Mouse (Mus musculus) MEL (cell line): Measurements from ENCODE around the gene Gpld1. TPM values are rescaled to one million over a fixed set of nuclear protein-coding genes. Genes with fewer than 3 reads are reported as not detected.
A peak's percentile ranks its signal among the peaks of the same experiment; 100 is the strongest.

Source experiments
- DNase-seq: peaks from one replicate; pipeline ENCODE4 v3.0.0; 2011; ENCODE audit warnings: low read depth, low spot score
- H3K27ac ChIP-seq: 2 replicates; pipeline ENCODE4 v1.5.1; 2012; ENCODE audit warnings: low read depth, mild to moderate bottlenecking, control low read depth, low read length, moderate library complexity; ENCODE audit not compliant: control insufficient read depth
- H3K27me3 ChIP-seq, 2 experiments: fragments of 150-350 bp in 1 of 2; sonication (generic) in 1 of 2; 2 replicates each; pipeline ENCODE4 v1.6.1; 2012; ENCODE audit warnings: low read length in 2 of 2, mild to moderate bottlenecking in 2 of 2, improper control_type of control experiment in 1 of 2, moderate library complexity in 1 of 2; ENCODE audit not compliant: insufficient read depth in 2 of 2, control insufficient read depth in 1 of 2
- H3K36me3 ChIP-seq, 2 experiments: 2 replicates each; pipeline ENCODE4 v1.6.1; 2012 to 2014; ENCODE audit warnings: low read length in 2 of 2, improper control_type of control experiment in 1 of 2, inconsistent platforms in 1 of 2, mild to moderate bottlenecking in 1 of 2; ENCODE audit not compliant: insufficient read depth in 2 of 2, control insufficient read depth in 1 of 2
- H3K4me1 ChIP-seq, 2 experiments: fragments of 150-350 bp in 1 of 2; sonication (generic) in 1 of 2; 2 replicates each; pipeline ENCODE4 v1.6.1; 2012; ENCODE audit warnings: low read length in 2 of 2, improper control_type of control experiment in 1 of 2, mild to moderate bottlenecking in 1 of 2; ENCODE audit not compliant: insufficient read depth in 2 of 2, control insufficient read depth in 1 of 2
- H3K4me3 ChIP-seq, 2 experiments: fragments of 150-350 bp in 1 of 2; sonication (generic) in 1 of 2; 2 replicates each; pipeline ENCODE4 v1.5.1; 2012; ENCODE audit warnings: low read depth in 2 of 2, low read length in 2 of 2, mild to moderate bottlenecking in 2 of 2, moderate library complexity in 2 of 2, control low read depth in 1 of 2, improper control_type of control experiment in 1 of 2; ENCODE audit not compliant: control insufficient read depth in 1 of 2, insufficient read depth in 1 of 2
- H3K79me2 ChIP-seq: 2 replicates; pipeline ENCODE4 v1.6.1; 2012; ENCODE audit warnings: mild to moderate bottlenecking, low read length, moderate library complexity; ENCODE audit not compliant: control insufficient read depth, poor library complexity, insufficient read depth
- H3K9ac ChIP-seq: 2 replicates; pipeline ENCODE4 v1.6.1; 2012; ENCODE audit warnings: low read depth, mild to moderate bottlenecking, control low read depth, low read length, moderate library complexity; ENCODE audit not compliant: control insufficient read depth, poor library complexity, severe bottlenecking
- H3K9me3 ChIP-seq: fragments of 150-350 bp; sonication (generic); replicated peaks from 2 replicates; pipeline ENCODE4 v1.6.1; 2012; ENCODE audit warnings: mild to moderate bottlenecking, low read length, improper control_type of control experiment, moderate library complexity; ENCODE audit not compliant: insufficient read depth
- BHLHE40 ChIP-seq: IDR thresholded peaks from 2 replicates; pipeline ENCODE4 v1.6.1; 2012; ENCODE audit warnings: low read depth, mild to moderate bottlenecking, inconsistent platforms, low read length, improper control_type of control experiment, borderline replicate concordance
- CTCF ChIP-seq, 3 experiments: IDR thresholded peaks in 2 of 3; conservative IDR thresholded peaks in 1 of 3; 2 replicates each; pipeline ENCODE4 v1.5.1; 2011 to 2012; ENCODE audit warnings: low read length in 3 of 3, low read depth in 2 of 3, mild to moderate bottlenecking in 2 of 3, improper control_type of control experiment in 1 of 3, inconsistent platforms in 1 of 3, mixed read lengths in 1 of 3, moderate library complexity in 1 of 3; ENCODE audit not compliant: control insufficient read depth in 1 of 3, insufficient read depth in 1 of 3, poor library complexity in 1 of 3, severe bottlenecking in 1 of 3
- ELF1 ChIP-seq: IDR thresholded peaks from 2 replicates; pipeline ENCODE4 v1.6.1; 2014; ENCODE audit warnings: low read depth, mild to moderate bottlenecking, inconsistent platforms, low read length, improper control_type of control experiment, moderate library complexity
- EP300 ChIP-seq, 2 experiments: IDR thresholded peaks; 2 replicates each; pipeline ENCODE4 v1.6.1; 2011; ENCODE audit warnings: improper control_type of control experiment in 2 of 2, low read length in 2 of 2, low read depth in 1 of 2, mild to moderate bottlenecking in 1 of 2
- ETS1 ChIP-seq: IDR thresholded peaks from 2 replicates; pipeline ENCODE4 v1.6.1; 2012; ENCODE audit warnings: low read depth, mild to moderate bottlenecking, inconsistent platforms, low read length, improper control_type of control experiment, moderate library complexity
- GATA1 ChIP-seq: IDR thresholded peaks from 2 replicates; pipeline ENCODE4 v1.6.1; 2011; ENCODE audit warnings: low read depth, low read length, improper control_type of control experiment
- JUND ChIP-seq: IDR thresholded peaks from 2 replicates; pipeline ENCODE4 v1.6.1; 2011; ENCODE audit warnings: low read depth, mild to moderate bottlenecking, improper control_type of control experiment, low read length
- MAFK ChIP-seq: IDR thresholded peaks from 2 replicates; pipeline ENCODE4 v1.6.1; 2011; ENCODE audit warnings: low read depth, mild to moderate bottlenecking, low read length, improper control_type of control experiment, borderline replicate concordance
- MEF2A ChIP-seq: IDR thresholded peaks from 2 replicates; pipeline ENCODE4 v1.6.1; 2014; ENCODE audit warnings: low read depth, mild to moderate bottlenecking, inconsistent platforms, low read length, improper control_type of control experiment; ENCODE audit not compliant: poor library complexity, insufficient replicate concordance, severe bottlenecking; ENCODE audit errors: extremely low read depth
- MXI1 ChIP-seq: IDR thresholded peaks from 2 replicates; pipeline ENCODE4 v1.6.1; 2011; ENCODE audit warnings: mild to moderate bottlenecking, low read depth, low read length, improper control_type of control experiment
- MYB ChIP-seq: IDR thresholded peaks from 2 replicates; pipeline ENCODE4 v1.6.1; 2011; ENCODE audit warnings: mild to moderate bottlenecking, low read depth, low read length, improper control_type of control experiment
- MYC ChIP-seq: IDR thresholded peaks from 2 replicates; pipeline ENCODE4 v1.6.1; 2011; ENCODE audit warnings: low read depth, mild to moderate bottlenecking, low read length, improper control_type of control experiment, moderate library complexity
- NELFE ChIP-seq: IDR thresholded peaks from 2 replicates; pipeline ENCODE4 v1.6.1; 2011; ENCODE audit warnings: low read depth, low read length, improper control_type of control experiment
- NRF1 ChIP-seq: IDR thresholded peaks from 2 replicates; pipeline ENCODE4 v1.6.1; 2014; ENCODE audit warnings: low read depth, mild to moderate bottlenecking, inconsistent platforms, low read length, improper control_type of control experiment, moderate library complexity; ENCODE audit not compliant: poor library complexity, insufficient read depth, severe bottlenecking
- POLR2AphosphoS2 ChIP-seq: IDR thresholded peaks from 2 replicates; pipeline ENCODE4 v1.6.1; 2011; ENCODE audit warnings: low read length, improper control_type of control experiment
- POLR2AphosphoS5 ChIP-seq: IDR thresholded peaks from 2 replicates; pipeline ENCODE4 v1.6.1; 2012; ENCODE audit warnings: low read depth, borderline replicate concordance, mild to moderate bottlenecking, inconsistent platforms, low read length, moderate library complexity, mixed read lengths
- RAD21 ChIP-seq: IDR thresholded peaks from 2 replicates; pipeline ENCODE4 v1.6.1; 2011; ENCODE audit warnings: mild to moderate bottlenecking, low read depth, low read length, improper control_type of control experiment
- RCOR1 ChIP-seq: IDR thresholded peaks from 2 replicates; pipeline ENCODE4 v1.6.1; 2012; ENCODE audit warnings: low read depth, mild to moderate bottlenecking, inconsistent platforms, low read length, improper control_type of control experiment
- SIN3A ChIP-seq: IDR thresholded peaks from 2 replicates; pipeline ENCODE4 v1.6.1; 2012; ENCODE audit warnings: low read length, improper control_type of control experiment, inconsistent platforms
- SMC3 ChIP-seq: IDR thresholded peaks from 2 replicates; pipeline ENCODE4 v1.6.1; 2011; ENCODE audit warnings: low read depth, low read length, improper control_type of control experiment
- TAL1 ChIP-seq: IDR thresholded peaks from 2 replicates; pipeline ENCODE4 v1.6.1; 2012; ENCODE audit warnings: mild to moderate bottlenecking, inconsistent platforms, low read length, moderate library complexity, mixed read lengths
- TBP ChIP-seq: IDR thresholded peaks from 2 replicates; pipeline ENCODE4 v1.8.0; 2011; ENCODE audit warnings: low read depth, low read length, improper control_type of control experiment
- TCF12 ChIP-seq: IDR thresholded peaks from 2 replicates; pipeline ENCODE4 v1.6.1; 2014; ENCODE audit warnings: low read depth, mild to moderate bottlenecking, inconsistent platforms, low read length, improper control_type of control experiment, moderate library complexity
- UBTF ChIP-seq: IDR thresholded peaks from 2 replicates; pipeline ENCODE4 v1.6.1; 2012; ENCODE audit warnings: low read depth, mild to moderate bottlenecking, inconsistent platforms, low read length, improper control_type of control experiment, moderate library complexity, borderline replicate concordance; ENCODE audit not compliant: insufficient read depth
- USF1 ChIP-seq: IDR thresholded peaks from 2 replicates; pipeline ENCODE4 v1.6.1; 2014; ENCODE audit warnings: low read depth, mild to moderate bottlenecking, inconsistent platforms, low read length, improper control_type of control experiment, moderate library complexity
- USF2 ChIP-seq, 2 experiments: IDR thresholded peaks; 2 replicates each; pipeline ENCODE4 v1.6.1; 2011 to 2012; ENCODE audit warnings: improper control_type of control experiment in 2 of 2, low read length in 2 of 2, borderline replicate concordance in 1 of 2, inconsistent platforms in 1 of 2, low read depth in 1 of 2, mild to moderate bottlenecking in 1 of 2; ENCODE audit not compliant: insufficient read depth in 1 of 2
- ZC3H11A ChIP-seq: IDR thresholded peaks from 2 replicates; pipeline ENCODE4 v1.6.1; 2012; ENCODE audit warnings: low read depth, mild to moderate bottlenecking, inconsistent platforms, low read length, improper control_type of control experiment
- ZMIZ1 ChIP-seq: IDR thresholded peaks from 2 replicates; pipeline ENCODE4 v1.6.1; 2012; ENCODE audit warnings: low read depth, mild to moderate bottlenecking, inconsistent platforms, low read length, improper control_type of control experiment, moderate library complexity
- ZNF384 ChIP-seq: IDR thresholded peaks from 2 replicates; pipeline ENCODE4 v1.6.1; 2012; ENCODE audit warnings: low read depth, mild to moderate bottlenecking, inconsistent platforms, low read length, improper control_type of control experiment
- polyA plus RNA-seq, 2 experiments: library from polyadenylated mRNA; stranded (reverse) in 1 of 2; unstranded in 1 of 2; fragments of >175 nt in 1 of 2; fragments of >200 nt in 1 of 2; gene quantifications; 2 replicates each; pipeline versions ENCODE4 v1.2.1 to v1.2.4; 2012; ENCODE audit warnings: low replicate concordance in 2 of 2, low read depth in 1 of 2; ENCODE audit not compliant: insufficient read length in 2 of 2, insufficient read depth in 1 of 2, missing spikeins in 1 of 2
- total RNA-seq: library from RNA; depleted of rRNA; stranded (reverse); fragments of 300-350 nt; gene quantifications from 2 replicates; pipeline ENCODE4 v1.2.3, GENCODE M21; 2012

The Gpld1 gene
- total and polyA plus RNA-seq, 3 experiments, result 0.03 to 0.92 TPM; not detected in 1

- Histone ChIP-seq H3K27me3 (peaks cover 3 to 4% of the 10 kb centered on the region in 2 experiments; a peak in 2 of 4 replicates), H3K9me3 (no peaks in the 10 kb centered on the region), H3K36me3 (peaks cover 0 to 3% of the 10 kb centered on the region in 2 experiments; a peak in 1 of 4 replicates), H3K79me2 (no peaks in the 10 kb centered on the region), H3K4me3 (peak overlapping the region; percentile 44 to 47; a peak in 3 of 4 replicates), H3K9ac (no peak overlapping the region), H3K27ac (no peak overlapping the region), H3K4me1 (no peaks in the 10 kb centered on the region; a peak in 1 of 4 replicates)
- TF ChIP-seq MXI1 (no peak), MEF2A (no peak), TAL1 (no peak), NRF1 (no peak), JUND (no peak), POLR2AphosphoS5 (no peak), SIN3A (no peak), GATA1 (no peak), MAFK (no peak), MYB (no peak), TBP (no peak), MYC (no peak), ELF1 (no peak), POLR2AphosphoS2 (no peak), ZMIZ1 (no peak), USF2 (IDR thresholded peaks at IDR 0.05; ENCODE audit: borderline replicate concordance in 1 of 2, insufficient read depth in 1 of 2, low read depth in 1 of 2, low read length in 2 of 2) (no peak), RCOR1 (no peak), EP300 (IDR thresholded peaks at IDR 0.05; ENCODE audit: low read depth in 1 of 2, low read length in 2 of 2) (no peak)
- no peak for DNase-seq
Observed at GRCm38 (mm10) chr13:24937839-24938166, 5.1 kb upstream of the Gpld1 start.

DNA sequence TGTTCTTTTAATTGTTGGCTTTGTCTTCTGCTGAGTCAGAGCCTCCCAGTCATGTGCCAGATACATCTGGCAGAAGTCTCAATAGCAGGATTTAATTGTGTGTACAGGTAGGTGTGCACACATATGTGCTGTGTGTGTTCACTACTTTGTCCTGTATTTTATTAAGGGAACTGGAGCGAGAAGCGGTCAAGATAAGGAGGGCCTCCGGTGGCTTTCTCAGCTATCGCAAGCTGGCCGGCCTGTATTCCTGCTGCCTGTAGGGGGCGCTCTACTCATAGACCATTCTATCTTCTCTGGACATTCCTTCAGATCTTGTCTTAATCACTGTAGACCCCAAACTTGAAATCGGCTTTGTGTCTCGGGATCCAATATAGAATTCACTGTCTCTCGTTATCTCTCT is 4.3 kb upstream of the Gpld1 start:
- H3K27me3 ChIP-seq, result peaks cover 4 to 7% of the 10 kb centered on the region in 2 experiments; a peak in 3 of 4 replicates
- no peaks in the 10 kb centered on the region for H3K79me2 ChIP-seq
- no peak overlapping the region for H3K27ac ChIP-seq
- DNase-seq, result peak; percentile 75
- no peaks in the 10 kb centered on the region; a peak in 1 of 4 replicates for H3K4me1 ChIP-seq
- TF ChIP-seq ZNF384 (peak; percentile 37; the same call in 1 of the 2 replicates), ZC3H11A (peak; percentile 43; the same call in 1 of the 2 replicates), ELF1 (no peak), JUND (peak; percentile 31; the same call in 1 of the 2 replicates), EP300 (IDR thresholded peaks at IDR 0.05; ENCODE audit: low read depth in 1 of 2, low read length in 2 of 2) (no peak; a peak in 1 of 4 replicates), TCF12 (no peak), UBTF (no peak), CTCF (IDR thresholded peaks at IDR 0.05 in 2 of 3, conservative IDR thresholded peaks at IDR 0.05 in 1 of 3; ENCODE audit: control insufficient read depth in 1 of 3, insufficient read depth in 1 of 3, low read depth in 2 of 3, low read length in 3 of 3, poor library complexity in 1 of 3, severe bottlenecking in 1 of 3) (peak; percentile 80 to 88 (median 86)), NELFE (no peak), MYC (0 out of 2 replicates have a peak, but pooled peaks have one; percentile 23), ETS1 (no peak), SMC3 (peak; percentile 56), GATA1 (peak; percentile 45; the same call in 1 of the 2 replicates), USF1 (no peak), RAD21 (peak; percentile 69), BHLHE40 (peak; percentile 19; the same call in 1 of the 2 replicates)
- TF ChIP-seq, all 39 proteins: peak for 9
- Histone ChIP-seq H3K9ac (no peak overlapping the region), H3K36me3 (peaks cover 0 to 3% of the 10 kb centered on the region in 2 experiments; a peak in 1 of 4 replicates), H3K4me3 (no peak overlapping the region), H3K9me3 (no peaks in the 10 kb centered on the region)
